Mouse (Mus musculus) embryonic fibroblast, embryonic 13.5 days (primary cell): ENCODE results near the gene Selenoh.

Experiments
- CTCF ChIP-seq: IDR thresholded peaks from 2 replicates; pipeline ENCODE4 v1.5.1; 2011; ENCODE audit warnings: mild to moderate bottlenecking, control low read depth, low read length, moderate library complexity, borderline replicate concordance; ENCODE audit not compliant: insufficient read depth
- POLR2A ChIP-seq: IDR thresholded peaks from 2 replicates; pipeline ENCODE4 v1.6.1; 2011; ENCODE audit warnings: low read depth, mild to moderate bottlenecking, control low read depth, low read length, moderate library complexity

GRCm38 (mm10) chr2:84635611-84636010 lies 35.0 kb downstream of the Selenoh start:
- TF ChIP-seq CTCF (no peak), POLR2A (no peak)
